Mouse (Mus musculus) G1E (cell line): ENCODE data around the gene Med20. TPM values are rescaled to one million over a fixed set of nuclear protein-coding genes. Genes with fewer than 3 reads are reported as not detected.

Source experiments
- ATAC-seq: 2 replicates; pipeline ENCODE4 v1.8.0; 2016; ENCODE audit warnings: mild to moderate bottlenecking; ENCODE audit not compliant: insufficient number of reproducible peaks, poor library complexity, low FRiP score, severe bottlenecking; ENCODE audit errors: extremely low read depth
- DNase-seq: peaks from one replicate; pipeline ENCODE4 v3.0.0; 2012; ENCODE audit warnings: low spot score
- H3K27me3 ChIP-seq: 2 replicates; pipeline ENCODE4 v1.6.1; 2012; ENCODE audit warnings: mild to moderate bottlenecking, low read length, inconsistent platforms; ENCODE audit not compliant: insufficient read depth
- H3K36me3 ChIP-seq: replicated peaks from 2 replicates; pipeline ENCODE3; 2012; ENCODE audit warnings: mild to moderate bottlenecking, inconsistent platforms
- H3K4me1 ChIP-seq: 2 replicates; pipeline ENCODE4 v1.6.1; 2012; ENCODE audit warnings: low read depth, low read length, inconsistent platforms, mixed read lengths; ENCODE audit not compliant: insufficient read depth
- H3K4me3 ChIP-seq: 2 replicates; pipeline ENCODE4 v1.5.1; 2012; ENCODE audit warnings: low read depth, mild to moderate bottlenecking, inconsistent platforms, low read length, moderate library complexity, mixed read lengths
- H3K9me3 ChIP-seq: replicated peaks from 2 replicates; pipeline ENCODE4 v1.6.1; 2012; ENCODE audit warnings: inconsistent platforms
- CTCF ChIP-seq: IDR thresholded peaks from 2 replicates; pipeline ENCODE4 v1.5.1; 2012; ENCODE audit warnings: low read depth, low read length, inconsistent platforms, mixed read lengths
- GATA1 ChIP-seq: IDR thresholded peaks from 2 replicates; pipeline ENCODE4 v1.6.1; 2012; ENCODE audit warnings: borderline replicate concordance, low read length, inconsistent platforms, mixed read lengths
- GATA2 ChIP-seq: IDR thresholded peaks from 2 replicates; pipeline ENCODE4 v1.6.1; 2012; ENCODE audit warnings: low read depth, low read length, inconsistent platforms, borderline replicate concordance
- POLR2AphosphoS5 ChIP-seq: IDR thresholded peaks from 2 replicates; pipeline ENCODE4 v1.6.1; 2012; ENCODE audit warnings: low read depth, low read length, inconsistent platforms; ENCODE audit not compliant: insufficient replicate concordance
- TAL1 ChIP-seq: conservative IDR thresholded peaks from 2 replicates; pipeline ENCODE4 v1.6.1; 2012; ENCODE audit warnings: low read depth, low read length, inconsistent platforms, mixed read lengths
- polyA plus RNA-seq: library from polyadenylated mRNA; stranded (reverse); fragments of >175 nt; gene quantifications from 2 replicates; pipeline ENCODE4 v1.2.3, GENCODE M21; 2012
- total RNA-seq, 2 experiments: library from RNA; stranded (forward) in 1 of 2; stranded (reverse) in 1 of 2; fragments of 200-1000 nt in 1 of 2; fragments of >200 nt in 1 of 2; fragmentation: Nextera tagmentation in 1 of 2; gene quantifications; 2 replicates each; pipeline ENCODE4 v1.2.3; 2014 to 2017

The Med20 gene
- total RNA-seq (2014; fragmentation: Nextera tagmentation) (36.4 and 38.8 TPM in 2 replicates), total RNA-seq (2017) (59.8 and 60.8 TPM in 2 replicates), polyA plus RNA-seq (6.0 and 9.9 TPM in 2 replicates)

- peak; percentile 17; the same call in 1 of the 2 replicates for TF ChIP-seq CTCF
- TF ChIP-seq TAL1: no peak
- ATAC-seq (peak; percentile 81), DNase-seq (peak; percentile 75)
- Histone ChIP-seq H3K36me3 (peaks cover 75% of the 10 kb centered on the region), H3K27me3 (no peaks in the 10 kb centered on the region), H3K9me3 (no peaks in the 10 kb centered on the region), H3K4me1 (peaks cover 64% of the 10 kb centered on the region), H3K4me3 (peak within 1 kb of the TSS; percentile 85)
Observed at GRCm38 (mm10) chr17:47610849-47611660, at the start of gene Med20, which contains the start of the genes Bysl and Gm20517. Med20 (plus strand) TSS chr17:47611582. Bysl (minus strand) TSS chr17:47611492. Gm20517 (plus strand) TSS chr17:47611589.

- no peak for TF ChIP-seq POLR2AphosphoS5
- no peak for TF ChIP-seq GATA2
- TF ChIP-seq TAL1: no peak
- no peak for TF ChIP-seq GATA1
- TF ChIP-seq CTCF: no peak
- H3K4me1 ChIP-seq: peaks cover 45% of the 10 kb centered on the region
- DNase-seq (no peak), ATAC-seq (no peak)
- H3K36me3 ChIP-seq: peaks cover 31% of the 10 kb centered on the region
- no peaks in the 10 kb centered on the region for H3K27me3 ChIP-seq
- no peaks in the 10 kb centered on the region for H3K9me3 ChIP-seq
- H3K4me3 ChIP-seq: no peak overlapping the region
Observed at GRCm38 (mm10) chr17:47562875-47563274, 48.5 kb upstream of the Med20 start.

- Histone ChIP-seq H3K9me3 (no peaks in the 10 kb centered on the region), H3K4me1 (peaks cover 58% of the 10 kb centered on the region), H3K36me3 (peaks cover 28% of the 10 kb centered on the region), H3K4me3 (no peak overlapping the region), H3K27me3 (no peaks in the 10 kb centered on the region)
- DNase-seq (no peak), ATAC-seq (peak; percentile 66)
- TF ChIP-seq CTCF (no peak), POLR2AphosphoS5 (no peak), GATA2 (no peak), GATA1 (no peak), TAL1 (no peak)
Observed at GRCm38 (mm10) chr17:47564612-47565011, 46.8 kb upstream of the Med20 start.

GRCm38 (mm10) chr17:47566133-47566532, 45.2 kb upstream of the Med20 start:
- Histone ChIP-seq H3K4me1 (peaks cover 59% of the 10 kb centered on the region), H3K4me3 (no peak overlapping the region), H3K9me3 (no peaks in the 10 kb centered on the region), H3K27me3 (no peaks in the 10 kb centered on the region), H3K36me3 (peaks cover 23% of the 10 kb centered on the region)
- DNase-seq (no peak), ATAC-seq (no peak)
- TF ChIP-seq CTCF (no peak), GATA2 (no peak), POLR2AphosphoS5 (no peak), GATA1 (no peak), TAL1 (no peak)

- TF ChIP-seq GATA2: no peak
- TF ChIP-seq GATA1: no peak
- TF ChIP-seq POLR2AphosphoS5: no peak
- no peak for TF ChIP-seq TAL1
- no peak for TF ChIP-seq CTCF
- Histone ChIP-seq H3K4me1 (peaks cover 69% of the 10 kb centered on the region), H3K36me3 (peaks cover 31% of the 10 kb centered on the region), H3K9me3 (no peaks in the 10 kb centered on the region), H3K27me3 (no peaks in the 10 kb centered on the region), H3K4me3 (no peak overlapping the region)
- ATAC-seq: no peak
- no peak for DNase-seq
Observed at GRCm38 (mm10) chr17:47567271-47567670, 44.1 kb upstream of the Med20 start.

GRCm38 (mm10) chr17:47568389-47568788, 43.0 kb upstream of the Med20 start:
- Histone ChIP-seq H3K4me1 (peaks cover 72% of the 10 kb centered on the region), H3K4me3 (no peak overlapping the region; the same call in 1 of the 2 replicates), H3K36me3 (peaks cover 33% of the 10 kb centered on the region), H3K27me3 (no peaks in the 10 kb centered on the region), H3K9me3 (no peaks in the 10 kb centered on the region)
- peak; percentile 76 for ATAC-seq
- DNase-seq: peak; percentile 28
- TF ChIP-seq POLR2AphosphoS5: no peak
- peak; percentile 78 for TF ChIP-seq TAL1
